Mouse (Mus musculus) ES-Bruce4 (cell line): ENCODE results near the gene Dpy19l1.

ENCODE experiments used
- CTCF ChIP-seq: IDR thresholded peaks from one replicate; pipeline ENCODE4 v1.8.1; 2011; ENCODE audit warnings: low read depth, low read length
- POLR2A ChIP-seq: IDR thresholded peaks from one replicate; pipeline ENCODE4 v1.8.1; 2011; ENCODE audit warnings: low read length; ENCODE audit not compliant: insufficient read depth

DNA sequence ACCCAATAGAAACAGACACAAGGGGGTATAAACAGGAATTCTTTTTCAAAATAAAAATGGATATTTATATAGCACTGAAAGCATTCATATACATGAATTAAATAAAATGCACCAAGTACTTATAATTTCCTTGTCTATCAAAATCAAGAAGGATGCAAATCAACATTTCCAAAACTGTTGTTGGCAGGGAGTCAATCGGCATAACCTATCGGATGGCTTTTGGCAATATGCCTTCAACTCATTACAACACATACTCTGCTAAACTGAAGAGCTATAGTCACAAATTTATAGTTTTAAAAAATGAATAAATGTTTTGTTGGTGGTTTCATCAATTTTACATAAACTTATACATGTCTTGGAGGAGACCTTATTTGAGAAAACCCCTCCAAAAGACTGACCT is 25.7 kb downstream of the Dpy19l1 start:
- TF ChIP-seq POLR2A (no peak), CTCF (no peak)
